Mouse (Mus musculus) R1 (cell line): ENCODE data around the gene Prr19.

Experiments
- DNase-seq: peaks from one replicate; pipeline ENCODE4 v3.0.0-alpha.2; 2018; ENCODE audit warnings: low read depth, low spot score

The Prr19 gene

DNA sequence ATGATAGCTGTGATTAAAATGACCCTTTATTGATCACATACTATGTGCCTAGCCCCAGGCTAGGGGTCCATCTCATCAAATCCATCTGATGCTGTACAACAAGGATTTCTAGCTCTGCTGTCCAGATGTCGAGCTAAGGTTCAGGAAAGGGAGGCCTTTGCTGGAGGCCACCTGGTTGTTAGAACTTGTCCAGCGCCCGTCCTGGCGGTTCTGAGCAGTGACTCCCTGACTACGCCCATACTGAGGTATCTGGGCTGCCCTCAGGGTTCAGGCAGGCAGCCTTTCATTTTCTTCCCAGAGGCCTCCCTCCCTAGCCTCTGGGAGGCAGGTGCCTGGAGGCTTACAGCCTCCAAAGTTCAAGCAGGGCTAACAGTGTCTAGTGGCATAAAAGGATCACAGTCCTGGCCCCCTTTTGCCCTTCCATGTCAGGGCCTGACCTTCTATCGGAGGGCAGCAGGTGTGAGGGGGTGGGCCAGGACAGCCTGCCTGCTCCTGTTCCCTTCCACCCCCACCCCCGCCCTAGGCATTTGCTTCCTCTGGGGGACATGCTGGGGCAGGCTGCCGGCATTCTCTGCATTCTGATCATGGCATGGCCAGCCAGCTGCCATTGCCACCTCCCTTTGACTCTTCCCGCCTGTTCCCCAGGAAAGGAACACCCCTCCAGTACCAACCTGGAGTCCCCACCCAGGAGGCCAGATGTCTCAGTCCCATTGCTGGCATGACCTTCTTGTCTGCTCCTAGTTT lies 25.5 kb upstream of the Prr19 start:
- DNase-seq = peak; percentile 66

DNA sequence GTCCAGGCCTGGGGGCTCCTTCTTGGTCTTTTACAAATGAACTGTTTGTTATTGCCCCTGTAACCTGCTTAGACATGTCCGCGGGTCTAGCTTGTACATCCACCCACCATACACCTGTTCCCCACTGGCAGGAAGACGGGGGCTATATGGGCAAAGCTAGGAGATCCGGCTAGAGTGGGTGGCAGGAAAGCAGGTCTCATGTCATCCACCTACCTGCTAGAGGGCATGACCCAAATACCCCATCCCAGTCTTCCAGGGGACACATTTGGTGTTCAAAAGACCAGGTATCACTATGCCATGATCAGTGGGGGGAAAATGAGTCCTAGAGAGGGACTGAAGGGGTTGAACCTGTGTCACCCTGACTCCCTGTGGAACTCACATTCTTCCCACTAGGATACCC lies 23.8 kb upstream of the Prr19 start:
- DNase-seq = no peak

DNA sequence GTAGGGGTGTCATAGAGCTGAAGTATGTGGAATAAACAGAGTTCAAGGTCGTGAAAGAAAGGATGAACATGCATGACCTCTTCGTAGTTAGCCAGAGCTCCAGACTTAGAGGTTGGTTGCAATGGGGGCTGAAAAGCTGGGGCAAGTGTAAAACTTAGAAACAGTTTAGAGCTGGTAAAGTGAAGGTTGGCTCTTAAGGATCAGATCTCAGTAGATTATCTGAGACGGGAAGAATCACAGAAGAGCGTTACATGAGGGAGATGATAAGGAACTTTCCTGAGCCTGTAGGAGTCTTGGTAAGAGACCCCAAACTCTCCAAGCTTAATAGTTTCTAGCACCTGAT lies 23.2 kb upstream of the Prr19 start:
- DNase-seq = no peak

DNA sequence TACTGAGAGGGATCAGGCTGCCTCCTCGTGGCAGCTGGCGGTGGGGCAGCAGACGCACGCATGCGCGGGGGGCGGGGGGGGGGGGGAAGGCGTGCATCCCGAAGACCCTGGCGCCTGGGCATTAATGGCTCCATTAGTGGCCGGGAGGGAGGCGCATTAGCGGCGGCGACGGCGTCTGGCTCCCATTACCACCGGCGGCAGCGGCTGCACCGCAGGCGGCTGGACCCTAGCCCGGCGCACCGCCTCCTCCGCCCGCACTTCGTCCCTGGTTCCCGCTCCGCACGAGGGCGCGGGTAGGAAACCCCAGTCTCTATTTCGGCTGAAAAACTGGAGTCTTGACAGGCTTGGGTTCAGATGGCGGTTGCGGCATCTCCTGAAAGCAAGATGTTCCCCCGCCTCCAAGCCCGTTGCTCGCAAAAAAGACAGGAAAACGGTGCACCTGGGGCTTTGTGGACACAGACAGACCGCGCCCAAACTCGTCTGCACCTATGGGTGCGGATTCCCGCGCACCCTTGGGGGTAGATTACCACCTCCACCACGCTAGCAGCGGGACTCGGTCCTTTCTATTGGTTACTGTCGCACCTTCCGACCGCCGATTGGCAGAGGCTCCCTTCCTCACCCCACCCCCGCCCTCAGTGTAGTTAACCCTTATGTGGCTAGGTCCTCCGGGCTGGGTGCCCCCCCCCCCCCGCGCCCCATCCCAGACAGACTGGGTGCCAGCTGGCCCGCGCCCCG lies 22.7 kb upstream of the Prr19 start:
- peak; percentile 84 for DNase-seq

DNA sequence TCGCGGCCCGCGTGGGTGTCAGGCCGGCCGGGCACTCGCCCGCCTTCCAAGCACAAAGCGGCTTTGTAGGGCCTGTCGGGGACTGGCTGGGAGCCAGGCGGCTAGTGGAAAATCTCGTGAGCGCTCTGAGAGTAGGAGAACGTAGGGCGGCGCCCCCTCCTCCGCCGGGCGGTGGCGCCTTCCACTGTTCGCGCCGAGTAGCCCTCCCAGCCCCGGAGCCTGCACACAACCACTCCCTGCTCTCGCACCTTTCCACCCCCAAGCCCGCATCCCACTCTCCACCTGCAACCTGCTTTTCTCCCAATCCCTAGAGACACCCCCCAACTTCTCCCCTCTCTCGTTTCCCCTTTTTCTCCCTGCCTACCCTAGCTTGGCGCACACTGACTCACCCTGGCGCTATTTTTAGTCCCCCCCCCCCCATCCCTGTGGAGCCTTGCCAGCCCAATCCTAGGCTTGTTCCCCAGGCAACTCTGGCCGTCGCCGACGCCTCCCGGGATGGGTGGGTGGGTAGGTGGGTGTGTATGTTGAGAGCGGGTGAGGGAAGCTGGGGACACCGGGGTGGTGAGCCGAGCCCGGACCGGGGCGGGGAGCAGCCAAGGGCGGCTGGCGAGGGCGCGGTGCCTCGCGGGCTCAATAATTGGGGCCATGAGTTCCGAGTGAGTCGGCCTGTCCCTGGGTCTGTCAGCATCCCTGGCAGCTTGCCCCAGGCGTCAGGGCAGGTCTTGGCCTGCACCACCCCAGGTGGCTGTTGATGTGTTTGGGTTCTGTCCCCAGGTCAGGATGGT lies 21.9 kb upstream of the Prr19 start:
- peak; percentile 89 for DNase-seq

DNA sequence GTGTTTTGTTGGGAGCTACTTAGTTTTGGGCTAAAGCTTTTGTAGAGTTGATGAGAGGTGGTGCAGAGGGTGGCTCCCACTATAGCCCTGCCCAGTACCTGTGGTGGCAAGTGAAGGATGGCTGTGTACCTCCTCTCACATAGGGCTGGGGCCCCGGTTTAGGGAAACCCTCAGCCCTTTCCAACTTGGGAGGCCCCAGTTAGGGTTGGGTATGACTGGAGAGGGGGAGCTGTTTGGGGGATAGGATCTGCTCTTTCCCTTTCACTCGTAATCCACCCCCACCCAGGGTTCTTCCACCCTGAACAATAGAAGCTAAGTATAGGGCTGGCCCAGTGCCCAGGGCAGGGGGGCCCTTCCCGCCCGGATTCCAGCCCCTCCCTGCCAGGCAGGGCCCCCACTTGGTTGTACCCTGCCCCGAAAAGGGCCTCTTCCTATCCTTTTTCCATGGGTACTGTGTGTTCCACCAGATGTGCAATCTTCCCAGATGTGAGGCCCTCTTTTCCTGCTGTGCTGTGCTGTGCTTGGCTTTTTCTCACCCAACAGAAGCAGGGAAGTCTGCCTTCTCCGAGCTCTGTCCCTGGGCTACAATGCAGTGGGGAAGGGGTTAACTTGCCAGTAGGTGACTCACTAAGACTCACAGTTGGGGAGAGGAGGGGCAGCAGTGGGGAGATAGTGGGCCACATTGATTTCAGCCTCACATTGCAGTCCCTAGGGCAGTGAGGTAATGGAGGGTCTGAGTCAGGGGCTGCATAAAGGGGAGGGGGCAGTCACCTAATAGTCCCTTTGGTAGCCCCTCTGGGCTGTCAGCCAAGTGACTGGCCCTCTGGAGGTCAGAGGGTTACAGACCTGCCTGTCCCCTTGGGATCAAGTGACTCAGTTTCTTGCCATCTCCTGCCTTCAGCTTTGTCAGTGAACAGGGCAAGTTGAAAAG lies 21.1 kb upstream of the Prr19 start:
- no peak for DNase-seq

DNA sequence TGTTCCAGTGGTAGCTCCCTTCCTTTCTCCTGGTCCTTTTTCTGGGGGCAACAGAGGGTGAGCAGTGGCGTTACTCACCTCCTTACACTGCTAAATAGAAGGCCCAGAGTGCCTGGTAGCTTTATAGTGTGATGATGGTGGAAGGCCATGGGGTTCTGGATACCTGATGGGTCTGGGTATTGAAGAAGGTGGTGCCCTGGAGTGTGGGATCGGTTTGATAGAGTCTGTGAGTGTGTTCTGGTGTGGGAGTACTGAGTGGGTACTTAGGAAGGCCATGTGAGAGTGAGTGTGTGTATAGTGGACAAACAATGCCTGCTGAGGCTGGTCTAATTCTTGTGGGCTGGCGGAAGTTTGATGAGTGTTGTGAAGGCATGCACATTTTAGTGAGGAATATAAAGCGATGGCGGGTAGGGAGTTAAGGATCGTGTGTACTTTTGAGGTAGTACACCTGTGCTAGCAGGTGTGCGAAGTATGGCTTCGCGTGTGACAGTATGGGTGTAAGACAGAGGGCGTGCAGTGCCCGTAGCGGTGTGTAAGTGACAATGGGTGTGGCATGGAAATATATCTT lies 20.0 kb upstream of the Prr19 start:
- DNase-seq = no peak

DNA sequence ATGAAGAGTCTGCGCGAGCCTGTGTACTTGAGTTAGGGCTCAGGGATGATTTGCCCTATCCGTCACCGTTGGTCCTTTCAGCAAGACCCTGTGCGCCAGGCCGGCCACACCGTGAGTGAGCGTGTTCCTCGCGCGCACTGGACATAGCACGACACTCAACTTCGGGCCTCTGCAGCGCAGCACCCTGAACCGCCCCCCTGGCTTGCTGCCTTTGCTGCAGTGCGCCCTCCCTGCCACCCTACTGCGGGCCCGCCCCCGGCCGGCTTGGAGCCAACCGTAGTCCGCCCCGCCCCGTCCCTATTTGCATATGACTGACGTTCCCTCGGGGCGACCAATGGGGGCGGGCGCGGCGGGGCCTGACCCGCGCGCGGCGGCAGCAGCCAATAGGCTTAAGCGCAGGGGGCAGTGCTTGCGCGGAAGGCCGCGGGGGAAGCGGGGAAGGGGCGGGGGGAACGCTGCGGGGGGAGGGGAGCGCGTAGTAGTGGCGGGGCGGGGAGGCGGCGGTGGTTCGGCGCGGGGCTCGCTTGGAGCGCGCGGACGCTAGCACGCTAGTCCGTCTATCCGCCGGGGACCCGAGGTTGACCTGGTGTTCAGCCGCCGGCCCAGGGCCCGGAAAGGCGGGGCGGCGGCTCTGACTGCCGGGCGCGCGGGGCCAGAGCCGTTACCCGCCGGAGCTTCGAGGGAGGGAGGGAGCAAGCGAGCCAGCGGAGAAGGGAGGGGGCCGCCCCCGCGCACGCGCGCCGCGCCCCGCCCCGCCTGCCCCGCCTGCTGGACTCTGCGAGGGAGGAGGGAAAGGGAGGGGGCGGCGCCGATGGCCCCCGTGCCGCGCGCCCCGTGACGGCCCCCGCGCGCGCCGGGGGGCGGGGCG lies 19.2 kb upstream of the Prr19 start:
- peak; percentile 96 for DNase-seq

DNA sequence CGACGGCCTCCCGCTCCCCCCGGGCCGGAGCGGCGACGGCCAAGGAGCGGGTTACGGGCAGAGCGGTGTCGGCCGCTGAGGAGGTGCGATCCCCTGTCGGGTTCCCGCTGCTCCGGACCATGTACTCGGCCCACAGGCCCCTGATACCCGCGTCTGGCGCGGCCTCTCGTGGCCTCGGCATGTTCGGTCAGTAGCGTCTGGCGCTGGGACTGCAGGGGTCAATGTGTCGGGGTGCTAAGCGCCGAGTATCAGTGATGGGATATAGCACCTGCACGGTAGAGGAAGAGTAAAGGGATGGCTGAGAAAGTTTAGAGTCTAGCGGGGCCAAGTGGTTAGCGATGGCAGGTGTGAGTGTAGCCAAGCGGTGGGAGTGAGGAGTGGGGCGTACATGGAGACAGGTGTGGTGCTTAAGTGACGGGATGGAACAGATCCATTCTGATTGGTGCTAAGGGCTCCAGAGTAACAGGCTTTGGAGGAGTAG lies 18.4 kb upstream of the Prr19 start:
- DNase-seq = peak; percentile 85

DNA sequence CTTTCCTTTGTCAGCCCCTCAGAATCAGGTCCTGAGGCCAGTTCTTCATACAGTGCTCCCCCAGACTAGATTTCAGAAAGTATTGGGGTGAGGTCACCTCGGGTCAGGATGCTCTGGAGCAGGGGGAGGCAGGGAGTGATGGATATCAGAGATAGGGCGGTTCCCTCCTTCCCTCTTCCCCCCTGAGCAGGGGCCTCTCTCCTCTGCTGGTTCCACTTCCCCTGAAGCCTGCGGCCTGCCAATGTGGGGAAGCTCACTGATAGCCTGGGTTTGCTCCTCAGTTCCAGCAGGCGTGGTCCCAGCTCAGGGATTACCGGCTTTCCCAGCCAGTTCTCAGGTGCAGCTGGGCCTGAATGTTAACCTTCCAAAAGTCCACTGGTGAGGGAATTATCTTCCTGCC lies 17.6 kb upstream of the Prr19 start:
- no peak for DNase-seq

DNA sequence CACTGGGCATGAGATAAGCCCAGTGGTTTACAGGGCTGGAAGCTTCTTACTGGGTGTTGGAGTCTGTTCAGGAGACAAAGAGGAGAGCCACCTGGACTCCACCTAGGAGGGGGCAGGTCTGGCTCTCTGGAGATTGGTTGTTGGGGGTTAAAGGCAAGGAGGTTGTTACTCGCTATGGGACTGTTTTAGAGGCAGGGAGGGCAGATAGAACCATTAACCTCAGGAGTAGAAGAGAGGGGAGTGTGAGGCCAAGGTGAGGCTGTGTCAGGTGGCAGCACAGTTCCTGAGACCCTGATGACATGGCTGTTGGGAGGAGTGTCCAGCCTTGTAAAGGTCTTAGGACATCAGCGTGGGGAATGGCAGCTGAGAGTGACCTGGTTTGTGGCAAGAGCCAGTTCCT lies 17.0 kb upstream of the Prr19 start:
- DNase-seq = no peak

DNA sequence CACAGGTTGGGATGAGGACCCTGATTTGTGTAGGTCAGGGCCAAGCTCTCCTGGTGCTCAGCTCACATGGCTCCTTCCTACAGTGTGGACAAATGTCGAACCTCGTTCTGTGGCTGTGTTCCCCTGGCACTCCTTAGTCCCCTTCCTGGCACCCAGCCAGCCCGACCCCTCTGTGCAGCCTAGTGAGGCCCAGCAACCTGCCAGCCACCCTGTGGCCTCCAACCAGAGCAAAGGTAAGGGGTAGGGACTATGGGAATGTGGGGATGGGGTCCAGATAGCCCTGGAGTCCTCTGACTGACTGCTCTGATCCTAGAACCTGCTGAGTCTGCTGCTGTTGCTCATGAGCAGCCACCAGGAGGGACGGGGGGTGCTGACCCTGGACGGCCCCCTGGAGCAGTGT lies 16.4 kb upstream of the Prr19 start:
- no peak for DNase-seq

DNA sequence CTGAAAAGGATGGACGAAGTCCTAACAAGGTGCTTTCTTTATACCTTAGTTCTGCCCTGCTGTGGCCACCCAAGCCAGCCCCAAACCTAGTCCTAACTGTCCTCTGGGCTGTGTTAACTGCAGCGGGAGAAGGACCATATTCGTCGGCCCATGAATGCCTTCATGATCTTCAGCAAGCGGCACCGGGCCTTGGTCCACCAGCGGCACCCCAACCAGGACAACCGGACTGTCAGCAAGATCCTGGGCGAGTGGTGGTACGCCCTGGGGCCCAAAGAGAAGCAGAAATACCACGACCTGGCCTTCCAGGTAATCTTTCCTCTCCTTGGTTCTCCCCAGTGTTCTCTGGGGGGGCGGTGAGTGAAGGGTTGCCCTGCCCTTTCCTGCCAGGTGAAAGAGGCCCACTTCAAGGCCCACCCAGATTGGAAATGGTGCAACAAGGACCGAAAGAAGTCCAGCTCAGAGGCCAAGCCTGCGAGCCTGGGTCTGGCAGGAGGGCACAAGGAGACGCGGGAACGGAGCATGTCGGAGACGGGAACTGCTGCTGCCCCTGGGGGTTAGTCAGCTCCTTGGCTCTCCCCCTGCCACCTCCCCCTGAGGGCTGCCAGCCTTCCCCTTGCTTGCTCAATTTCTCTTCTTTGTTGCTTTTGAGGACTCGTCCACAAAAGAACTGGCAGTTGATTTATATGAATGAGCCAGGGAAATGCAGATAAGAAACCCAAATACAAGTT lies 15.5 kb upstream of the Prr19 start:
- DNase-seq = no peak

DNA sequence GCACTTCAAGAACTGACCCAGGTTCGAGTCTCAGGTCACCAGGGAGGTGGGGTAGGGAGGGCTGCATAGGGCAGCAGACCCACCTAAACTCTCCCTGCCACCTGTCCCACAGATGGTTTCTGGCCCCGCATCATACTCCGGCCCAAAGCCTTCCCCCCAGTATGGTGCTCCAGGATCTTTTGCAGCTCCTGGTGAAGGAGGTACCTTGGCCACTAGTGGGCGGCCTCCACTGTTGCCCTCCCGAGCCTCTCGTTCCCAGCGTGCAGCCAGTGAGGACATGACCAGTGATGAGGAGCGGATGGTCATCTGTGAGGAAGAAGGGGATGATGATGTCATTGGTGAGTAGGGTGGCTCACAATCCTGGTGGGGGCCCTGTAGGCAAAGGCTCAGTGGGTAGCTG lies 14.2 kb upstream of the Prr19 start:
- no peak for DNase-seq

DNA sequence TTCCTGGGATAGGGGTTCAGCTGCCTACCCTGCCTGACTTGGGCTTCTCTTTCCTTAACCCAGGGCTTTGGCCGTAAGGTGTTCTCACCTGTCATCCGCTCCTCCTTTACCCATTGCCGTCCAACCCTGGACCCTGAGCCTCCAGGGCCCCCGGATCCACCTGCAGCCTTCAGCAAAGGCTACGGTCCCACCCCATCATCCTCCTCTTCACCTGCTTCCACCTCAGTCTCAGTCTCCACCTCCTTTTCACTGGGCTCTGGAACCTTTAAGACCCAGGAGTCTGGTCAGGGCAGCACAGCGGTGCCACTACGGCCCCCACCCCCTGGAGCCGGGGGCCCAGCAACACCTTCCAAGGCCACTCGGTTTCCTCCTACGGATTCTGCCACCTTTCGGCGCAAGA lies 13.2 kb upstream of the Prr19 start:
- no peak for DNase-seq

DNA sequence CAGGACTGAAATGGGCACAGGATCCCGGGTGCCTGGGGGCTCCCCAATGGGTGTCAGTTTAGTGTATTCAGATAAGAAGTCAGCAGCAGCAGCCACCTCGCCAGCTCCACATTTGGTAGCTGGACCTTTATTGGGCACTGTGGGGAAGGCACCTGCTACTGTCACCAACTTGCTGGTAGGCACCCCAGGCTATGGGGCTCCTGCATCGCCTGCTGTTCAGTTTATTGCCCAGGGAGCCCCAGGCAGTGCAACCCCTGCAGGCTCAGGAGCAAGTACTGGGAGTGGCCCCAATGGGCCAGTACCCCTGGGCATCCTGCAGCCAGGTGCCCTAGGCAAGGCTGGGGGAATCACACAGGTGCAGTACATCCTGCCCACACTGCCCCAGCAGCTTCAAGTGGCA lies 12.5 kb upstream of the Prr19 start:
- DNase-seq = no peak

DNA sequence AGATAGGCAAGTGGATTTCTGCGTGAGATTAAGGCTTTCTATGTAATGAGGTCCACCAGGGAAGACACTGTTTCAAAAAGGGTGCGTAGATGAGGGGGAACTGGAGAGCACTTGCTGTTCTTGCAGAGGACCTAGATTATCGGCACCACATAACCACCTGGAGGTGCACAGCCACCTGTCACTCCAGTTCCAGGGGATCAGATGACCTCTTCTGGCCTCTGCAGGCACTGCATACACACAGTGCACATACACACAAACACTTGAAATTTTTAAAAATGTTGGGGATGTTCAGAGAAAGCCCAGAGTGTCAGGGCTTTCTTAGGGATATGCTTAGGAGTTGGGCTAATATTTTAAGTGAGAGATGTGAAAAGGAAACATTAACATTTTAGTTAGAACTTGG lies 11.3 kb upstream of the Prr19 start:
- DNase-seq = peak; percentile 57

DNA sequence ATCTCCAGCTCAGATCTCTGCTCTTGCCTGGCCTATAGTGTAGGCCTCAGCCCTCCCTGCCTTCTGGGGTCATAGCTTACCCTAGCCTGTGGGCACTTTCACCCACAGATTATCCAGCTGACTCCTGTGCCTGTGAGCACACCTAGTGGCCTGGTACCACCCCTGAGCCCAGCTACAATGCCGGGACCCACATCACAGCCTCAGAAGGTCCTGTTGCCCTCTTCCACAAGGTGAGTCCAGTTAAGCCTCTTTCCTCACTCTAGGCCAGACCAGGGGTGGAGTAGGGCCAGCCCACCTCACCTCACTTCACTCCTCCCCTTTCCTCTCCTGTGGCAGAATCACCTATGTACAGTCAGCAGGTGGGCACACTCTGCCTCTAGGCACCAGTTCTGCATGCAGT lies 10.7 kb upstream of the Prr19 start:
- DNase-seq = no peak

DNA sequence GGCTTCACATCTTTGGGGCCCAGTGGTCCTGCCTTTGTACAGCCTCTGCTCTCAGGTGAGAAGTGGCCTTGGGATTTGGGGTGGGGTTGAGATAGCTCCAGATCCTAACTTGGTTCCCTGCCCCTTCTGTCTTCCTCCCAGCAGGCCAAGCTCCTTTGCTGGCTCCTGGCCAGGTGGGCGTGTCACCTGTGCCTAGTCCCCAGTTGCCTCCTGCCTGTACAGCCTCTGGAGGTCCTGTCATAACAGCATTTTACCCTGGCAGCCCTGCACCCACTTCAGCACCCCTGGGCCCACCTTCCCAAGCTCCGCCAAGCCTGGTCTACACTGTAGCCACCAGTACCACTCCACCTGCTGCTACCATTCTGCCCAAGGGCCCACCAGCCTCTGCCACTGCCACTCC lies 10.3 kb upstream of the Prr19 start:
- peak; percentile 73 for DNase-seq

DNA sequence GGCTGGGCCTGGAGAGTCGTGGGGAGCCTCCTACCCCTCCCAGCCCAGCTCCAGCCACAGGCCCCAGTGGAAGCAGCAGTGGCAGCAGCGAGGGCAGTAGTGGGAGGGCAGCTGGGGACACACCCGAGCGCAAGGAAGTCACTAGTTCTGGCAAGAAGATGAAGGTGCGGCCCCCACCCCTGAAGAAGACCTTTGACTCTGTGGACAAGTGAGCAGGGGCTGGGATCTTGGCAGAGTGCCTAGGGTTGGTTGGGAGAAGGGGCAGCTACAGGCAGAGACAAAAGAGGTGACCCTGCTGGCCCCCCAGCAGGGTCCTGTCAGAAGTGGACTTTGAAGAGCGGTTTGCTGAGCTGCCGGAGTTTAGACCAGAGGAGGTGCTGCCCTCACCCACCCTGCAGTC lies 9.1 kb upstream of the Prr19 start:
- DNase-seq = no peak
